Mouse (Mus musculus) cortical plate, adult 2 months (tissue): ENCODE results near the gene Astn2.

ENCODE experiments used
- CTCF ChIP-seq: fragments of 200-500 bp; IDR thresholded peaks from 2 replicates; pipeline ENCODE4 v1.5.1; 2011; ENCODE audit warnings: mild to moderate bottlenecking, control low read depth, low read length; ENCODE audit not compliant: insufficient read depth; ENCODE audit errors: extremely low read depth
- POLR2A ChIP-seq: fragments of 200-500 bp; IDR thresholded peaks from 2 replicates; pipeline ENCODE4 v1.6.1; 2011; ENCODE audit warnings: mild to moderate bottlenecking, low read length, control low read depth; ENCODE audit not compliant: insufficient read depth; ENCODE audit errors: extremely low read depth

DNA sequence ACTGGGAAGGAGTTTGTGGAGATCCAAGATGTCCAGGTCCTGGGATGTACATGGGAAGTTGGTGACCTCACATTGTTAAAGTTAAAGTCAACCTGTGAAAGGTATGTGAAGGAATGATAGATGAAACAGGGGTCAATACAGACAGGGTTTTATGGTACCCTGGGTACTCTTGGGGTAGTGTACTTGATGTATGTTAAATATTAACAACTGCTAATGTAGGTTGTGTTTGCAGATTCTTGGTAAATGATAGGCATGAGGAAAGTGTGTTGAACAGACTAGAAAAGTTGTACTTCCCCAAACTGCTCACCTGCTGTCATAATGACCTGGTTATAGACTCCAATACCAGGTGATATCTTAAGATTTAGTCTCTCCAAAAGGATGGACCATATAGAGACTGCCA is 539.9 kb downstream of the Astn2 start:
- TF ChIP-seq CTCF (no peak), POLR2A (no peak)
